Mouse (Mus musculus) kidney, postnatal 36 days (tissue): Measurements from ENCODE around the gene Rin2.
A peak's percentile ranks its signal among the peaks of the same experiment; 100 is the strongest.
"Not testable (repeated sequence)": the region's sequence is repeated elsewhere in the genome, so short reads cannot be mapped to it uniquely, and the experiment has no call there.

Experiments used
- DNase-seq, 2 experiments: peaks; one replicate each; pipeline ENCODE4 v3.0.0; 2021 to 2022; ENCODE audit warnings: mixed read lengths in 2 of 2

Gene Rin2

GRCm38 (mm10) chr2:145684151-145684550 is 9.1 kb downstream of the Rin2 start:
- no peak for DNase-seq

DNA sequence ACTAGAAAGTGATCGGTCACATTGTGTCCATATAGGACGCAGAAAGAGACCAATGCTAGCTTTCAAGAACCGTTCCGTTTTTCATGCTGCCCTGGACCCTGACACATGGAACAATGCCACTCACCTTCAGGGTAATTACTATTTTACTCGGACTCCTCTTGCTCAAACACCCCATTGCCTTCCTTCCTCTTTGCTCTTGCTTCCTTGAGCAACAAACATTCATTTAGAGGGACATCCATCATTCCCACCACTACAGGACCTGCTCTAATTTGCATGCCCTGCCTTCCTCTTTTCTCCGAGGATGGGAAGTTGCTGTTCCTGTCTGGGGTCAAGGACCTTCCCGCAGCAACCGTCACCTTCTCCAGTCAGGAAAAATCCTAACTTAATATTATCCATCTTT is 9.9 kb downstream of the Rin2 start:
- DNase-seq: no peak

- DNase-seq: peak in 1 of 2 experiments; percentile 31
These were observed 11.0 kb downstream of the Rin2 start for GRCm38 (mm10) chr2:145686017-145686416.

GRCm38 (mm10) chr2:145691367-145692009 is 16.5 kb downstream of the Rin2 start:
- DNase-seq: no peak

GRCm38 (mm10) chr2:145697160-145697559 is 22.1 kb downstream of the Rin2 start:
- DNase-seq: no peak

GRCm38 (mm10) chr2:145699414-145700071 is 24.5 kb downstream of the Rin2 start:
- DNase-seq: peak; percentile 66 to 80

- DNase-seq: peak in 1 of 2 experiments; percentile 35
These were observed 25.4 kb downstream of the Rin2 start for GRCm38 (mm10) chr2:145700237-145700985.

- peak; percentile 63 to 69 for DNase-seq
These were observed 26.8 kb downstream of the Rin2 start for GRCm38 (mm10) chr2:145701605-145702335.

- no peak for DNase-seq
These were observed 29.7 kb downstream of the Rin2 start for GRCm38 (mm10) chr2:145704738-145705137.

DNA sequence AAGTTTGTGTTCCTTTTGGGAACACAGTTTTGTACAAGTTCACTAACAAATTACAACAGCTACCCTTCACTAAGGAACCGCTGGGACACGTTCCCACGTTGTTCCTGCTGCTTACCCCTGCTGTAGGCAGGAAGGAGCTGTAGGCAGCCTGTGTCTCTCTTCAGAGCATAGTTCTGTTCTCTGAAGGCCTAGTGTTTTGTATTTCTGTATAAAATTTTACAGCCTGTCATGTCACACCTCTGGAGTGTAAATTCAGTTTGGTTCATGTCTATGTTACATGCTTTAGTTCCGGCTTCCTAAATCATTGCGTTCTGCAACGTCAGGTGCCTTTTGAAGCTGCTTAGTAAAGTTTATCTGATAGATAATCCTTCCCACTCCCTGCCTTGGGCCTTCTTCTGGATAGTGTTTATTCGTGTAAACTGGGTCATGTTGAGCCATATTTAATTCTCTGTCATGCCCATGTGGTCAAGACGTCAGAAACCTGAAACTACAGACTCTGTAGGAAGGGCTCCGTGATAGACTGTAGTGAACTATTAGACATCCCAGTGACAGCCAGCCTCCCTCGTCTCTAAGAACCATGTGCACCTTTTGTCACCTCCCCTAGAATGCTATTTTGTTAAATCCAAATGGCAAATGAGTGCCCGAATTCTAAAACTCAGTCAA is 34.8 kb downstream of the Rin2 start:
- DNase-seq: no peak

DNA sequence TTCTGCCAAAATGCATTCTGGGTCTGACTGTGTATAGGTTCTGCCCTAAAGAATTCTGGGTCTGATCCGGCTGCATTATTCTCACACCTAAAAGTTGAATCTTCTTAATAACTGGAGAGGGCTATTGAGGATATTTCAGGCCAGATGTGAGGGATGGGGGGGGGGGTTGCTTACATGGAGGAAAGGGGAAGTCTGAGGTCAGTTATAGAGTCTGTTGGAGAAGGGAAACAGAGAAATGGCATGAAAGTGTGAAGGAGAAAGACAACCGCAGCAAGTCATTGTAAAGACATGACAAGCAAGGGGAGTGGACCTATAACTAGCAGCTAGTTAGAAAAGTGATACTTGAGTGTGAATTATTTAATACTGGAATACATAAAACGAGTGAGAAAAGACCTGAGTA is 36.5 kb downstream of the Rin2 start:
- no peak for DNase-seq

DNA sequence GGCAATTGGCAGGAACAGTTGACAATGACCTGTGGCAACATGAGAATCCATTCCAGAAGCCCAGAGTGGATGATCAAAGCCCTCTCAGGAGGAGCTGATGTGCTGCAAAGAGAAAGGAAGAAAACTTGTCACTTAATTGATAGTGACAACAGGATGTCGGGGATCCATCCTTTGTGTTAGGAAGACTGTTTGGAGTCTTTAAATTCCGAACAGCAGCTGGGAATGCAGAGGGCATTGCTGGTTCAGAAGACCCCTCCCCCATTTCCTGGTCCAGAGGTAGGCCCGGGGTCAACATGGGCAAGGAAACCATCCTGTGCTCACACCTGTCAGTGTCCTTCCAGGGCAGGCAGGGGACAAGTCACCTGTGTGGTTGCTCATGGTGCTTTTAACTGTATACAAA is 37.0 kb downstream of the Rin2 start:
- no peak for DNase-seq

DNA sequence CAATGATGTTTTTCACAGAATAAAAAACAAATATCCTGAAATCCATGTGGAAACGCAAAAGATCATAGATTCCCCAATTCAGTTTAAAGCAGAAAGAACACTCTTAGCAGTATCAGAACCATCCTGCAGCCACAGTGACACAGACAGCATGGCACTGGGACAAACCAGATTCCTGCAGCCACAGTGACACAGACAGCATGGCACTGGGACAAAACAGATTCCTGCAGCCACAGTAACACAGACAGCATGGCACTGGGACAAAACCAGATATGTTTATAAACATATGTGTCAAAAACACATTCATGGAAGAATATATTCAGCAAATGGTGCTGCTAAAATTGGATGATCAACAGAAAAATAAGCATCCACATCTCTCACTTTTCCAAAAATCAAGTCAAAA is 42.5 kb downstream of the Rin2 start:
- DNase-seq: no peak

DNA sequence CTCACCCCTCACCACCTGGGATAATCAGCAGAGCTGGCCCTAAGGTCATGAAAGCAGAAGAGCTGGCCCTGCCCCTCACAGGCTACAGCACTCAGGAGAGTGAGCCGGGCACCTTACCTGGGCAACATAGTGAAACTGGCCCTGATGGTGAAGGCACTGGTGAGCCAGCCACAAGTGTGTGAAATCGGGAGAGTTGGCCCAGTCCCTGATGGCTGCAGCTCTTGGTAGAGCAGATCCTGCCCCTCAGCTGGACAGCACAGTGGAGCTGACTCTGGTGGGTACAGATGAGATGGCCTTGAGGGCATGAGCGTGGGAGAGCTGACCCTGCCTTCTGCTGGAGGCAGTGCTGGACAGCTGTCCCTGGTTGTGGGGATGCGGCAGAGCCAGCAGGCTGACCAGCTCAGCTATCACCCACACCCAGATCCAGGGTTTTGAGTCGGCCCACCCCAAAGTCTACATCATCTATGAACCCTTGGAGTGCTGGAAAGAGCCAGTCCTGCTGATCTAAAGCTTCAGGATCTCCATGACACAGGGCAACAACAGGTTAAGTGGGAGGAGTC is 43.7 kb downstream of the Rin2 start:
- DNase-seq: no peak

DNA sequence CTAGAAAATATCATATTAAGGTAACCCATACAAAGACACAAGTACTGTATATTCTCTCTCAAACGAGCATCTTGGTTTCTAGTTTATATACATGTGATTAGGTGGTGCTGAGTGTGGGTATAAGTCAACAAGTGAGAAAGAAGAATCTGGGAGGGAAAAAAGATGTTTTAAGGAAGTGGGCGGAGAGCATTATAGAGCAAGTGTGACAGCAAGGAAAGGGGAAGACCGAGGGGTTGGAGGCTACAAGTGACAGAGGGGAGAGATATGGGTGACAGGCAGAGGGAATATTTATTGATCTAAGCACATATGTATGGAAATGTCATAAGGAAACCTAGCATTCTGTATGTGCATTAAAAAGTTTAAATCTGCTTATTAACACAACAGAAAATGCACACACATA is 45.1 kb downstream of the Rin2 start:
- no peak for DNase-seq

DNA sequence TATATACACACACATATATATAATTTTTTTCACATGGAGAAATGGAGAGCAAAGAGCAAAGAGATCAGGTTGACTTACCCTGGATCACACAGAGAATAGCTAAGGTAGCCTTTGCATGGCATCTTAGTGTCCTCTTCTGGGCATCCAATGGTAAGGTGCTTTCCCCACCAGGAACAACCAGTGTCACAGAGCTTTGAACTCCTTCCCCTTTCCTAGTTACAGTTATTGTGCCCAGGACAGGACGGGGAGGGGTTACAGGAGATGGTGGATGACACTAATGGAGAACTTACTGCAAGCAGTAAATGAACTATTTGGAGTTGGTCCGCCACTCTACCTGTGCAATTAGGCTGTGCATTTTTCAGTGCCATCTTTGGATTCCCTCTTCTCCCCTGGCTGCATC is 45.7 kb downstream of the Rin2 start:
- no peak for DNase-seq

DNA sequence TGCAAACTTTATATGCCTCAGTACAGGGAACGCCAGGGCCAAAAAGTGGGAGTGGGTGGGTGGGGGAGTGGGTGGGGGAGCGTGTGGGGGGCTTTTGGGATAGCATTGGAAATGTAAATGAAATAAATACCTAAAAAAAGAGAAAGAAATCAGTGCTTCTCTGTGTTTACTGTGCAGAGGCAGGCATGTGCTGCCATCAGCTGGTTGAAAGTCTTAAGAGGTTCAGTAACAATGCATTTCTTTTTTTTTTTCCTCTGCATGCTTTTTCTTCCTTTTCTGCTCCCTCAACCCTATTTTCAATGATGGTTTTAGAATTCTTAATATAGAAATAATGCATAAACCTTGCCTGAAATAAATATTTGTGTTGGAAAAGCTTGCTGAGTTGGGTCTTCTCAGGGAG is 47.3 kb downstream of the Rin2 start:
- DNase-seq: not testable (repeated sequence)

DNA sequence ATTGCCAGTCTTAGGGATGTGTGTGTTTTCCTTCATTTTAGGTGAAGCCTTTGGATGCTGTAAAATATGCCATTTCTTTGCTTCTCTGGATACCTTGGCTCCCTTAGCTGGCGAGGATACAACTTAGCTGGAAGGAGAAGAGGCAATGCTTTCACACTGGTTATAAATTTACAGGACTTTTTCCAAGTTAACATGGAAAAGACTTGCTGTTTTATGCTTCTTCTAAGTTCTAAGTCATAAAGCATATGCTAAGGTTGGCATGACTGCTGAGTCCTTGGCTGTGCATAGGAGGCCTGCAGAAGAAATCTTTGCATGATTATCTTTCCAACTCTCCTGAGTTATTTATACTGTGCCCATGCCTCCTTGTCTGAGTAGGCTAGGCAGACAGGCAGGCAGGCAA is 49.3 kb downstream of the Rin2 start:
- DNase-seq: peak in 1 of 2 experiments; percentile 18

- no peak for DNase-seq
These were observed 54.4 kb downstream of the Rin2 start for GRCm38 (mm10) chr2:145729414-145729813.

GRCm38 (mm10) chr2:145730189-145730880 is 55.3 kb downstream of the Rin2 start:
- no peak for DNase-seq

GRCm38 (mm10) chr2:145730905-145731304 is 55.9 kb downstream of the Rin2 start:
- DNase-seq: no peak

- peak; percentile 30 to 33 for DNase-seq
These were observed 60.1 kb downstream of the Rin2 start for GRCm38 (mm10) chr2:145735079-145735478.
